Mouse (Mus musculus) forebrain, embryonic 16.5 days (tissue): ENCODE data around the gene Wdr83. TPM values are rescaled to one million over a fixed set of nuclear protein-coding genes. Genes with fewer than 3 reads are reported as not detected.
A peak's percentile ranks its signal among the peaks of the same experiment; 100 is the strongest.

Experiments used
- ATAC-seq: fragments of 200-750 bp; cut with Nextera tagmentation; 2 replicates; pipeline ENCODE4 v1.8.0; 2017; ENCODE audit warnings: mild to moderate bottlenecking, moderate library complexity
- H3K27ac ChIP-seq: fragments of 300-500 bp; sonication (generic); 2 replicates; pipeline ENCODE4 v1.5.1; 2014; ENCODE audit warnings: low read length, control low read depth
- H3K27me3 ChIP-seq: fragments of 300-500 bp; sonication (generic); replicated peaks from 2 replicates; pipeline ENCODE4 v1.6.1; 2014; ENCODE audit warnings: low read length; ENCODE audit not compliant: control insufficient read depth, insufficient read depth
- H3K36me3 ChIP-seq: fragments of 300-500 bp; sonication (generic); 2 replicates; pipeline ENCODE4 v1.6.1; 2014; ENCODE audit not compliant: control insufficient read depth, insufficient read depth
- H3K4me1 ChIP-seq: fragments of 300-500 bp; sonication (generic); replicated peaks from 2 replicates; pipeline ENCODE4 v1.6.1; 2014; ENCODE audit warnings: low read length; ENCODE audit not compliant: control insufficient read depth, insufficient read depth
- H3K4me2 ChIP-seq: fragments of 300-500 bp; sonication (generic); 2 replicates; pipeline ENCODE4 v1.6.1; 2014; ENCODE audit warnings: mild to moderate bottlenecking, low read length, control low read depth
- H3K4me3 ChIP-seq: fragments of 300-500 bp; sonication (generic); replicated peaks from 2 replicates; pipeline ENCODE4 v1.5.1; 2014; ENCODE audit warnings: mild to moderate bottlenecking, low read length, control low read depth
- H3K9ac ChIP-seq: fragments of 300-500 bp; sonication (generic); replicated peaks from 2 replicates; pipeline ENCODE4 v1.6.1; 2014; ENCODE audit warnings: low read depth, low read length, control low read depth
- H3K9me3 ChIP-seq: fragments of 300-500 bp; sonication (generic); 2 replicates; pipeline ENCODE4 v1.6.1; 2016; ENCODE audit warnings: low read length; ENCODE audit not compliant: control insufficient read depth
- WGBS: fragments of 180-500 bp; shearing (Covaris S2); extraction: QIAGEN DNeasy Blood & Tissue Kit; methylation state at CpG from one replicate; pipeline ENCODE4 v1.1.7; 2014; 5-methylcytosine and 5-hydroxymethylcytosine counted together
- polyA plus RNA-seq: library from polyadenylated mRNA; unstranded; fragments of >200 nt; fragmentation: Nextera tagmentation; extraction: Ambion mirVana; gene quantifications from 2 replicates; pipeline ENCODE4 v1.2.1, GENCODE M21; 2015

Gene Wdr83
- polyA plus RNA-seq, 1 experiment from 2014 or later = 61.1 TPM

GRCm38 (mm10) chr8:85043619-85044018 lies 37.5 kb downstream of the Wdr83 start:
- H3K4me1 ChIP-seq = peaks cover 5% of the 10 kb centered on the region
- H3K27ac ChIP-seq = no peak overlapping the region
- H3K9me3 ChIP-seq = no peaks in the 10 kb centered on the region
- 93% methylated on average over 6 of the region's 6 CpGs for WGBS
- H3K4me2 ChIP-seq = no peak overlapping the region
- H3K4me3 ChIP-seq = no peak overlapping the region
- peaks cover 28% of the 10 kb centered on the region for H3K36me3 ChIP-seq
- H3K27me3 ChIP-seq = no peaks in the 10 kb centered on the region
- H3K9ac ChIP-seq = no peak overlapping the region
- no peak for ATAC-seq

DNA sequence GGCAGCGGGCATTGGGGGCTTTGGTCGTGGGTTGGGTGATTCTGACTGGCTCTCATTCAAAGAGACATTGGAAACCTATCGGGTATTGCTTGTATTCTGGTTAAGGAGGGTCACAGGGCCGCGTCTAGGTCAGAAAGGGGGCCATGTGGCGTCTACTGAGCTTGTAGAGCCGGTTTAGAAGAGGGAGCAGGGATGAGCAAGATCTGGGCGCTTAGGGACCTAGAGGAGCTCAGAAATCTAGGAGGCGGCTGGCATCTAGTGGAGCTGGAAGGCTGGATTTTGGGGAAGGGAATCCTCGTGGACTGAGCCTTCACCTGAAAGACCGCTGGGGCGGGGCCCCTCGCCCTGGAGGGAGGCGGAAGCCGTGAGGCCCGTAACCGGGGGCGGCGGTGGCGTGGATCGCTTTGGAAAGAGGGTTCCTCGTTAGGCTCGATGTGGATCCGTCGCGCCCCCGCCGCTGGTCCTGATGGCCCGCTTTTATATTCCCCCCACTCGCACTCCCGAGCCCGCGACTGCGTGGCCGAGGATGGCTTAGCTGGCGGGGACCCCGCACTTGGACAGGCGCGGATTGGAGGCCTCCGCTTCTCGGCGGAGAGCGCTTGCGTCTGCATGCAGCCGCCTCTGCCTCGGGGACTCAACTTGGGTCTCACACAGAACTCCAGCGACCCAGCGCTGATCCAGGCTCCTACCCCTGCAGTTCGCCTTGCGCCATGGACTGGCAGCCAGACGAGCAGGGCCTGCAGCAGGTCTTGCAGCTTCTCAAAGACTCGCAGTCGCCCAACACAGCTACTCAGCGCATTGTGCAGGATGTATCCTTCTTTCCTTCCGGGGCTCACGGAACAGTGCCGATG lies 43.2 kb downstream of the Wdr83 start:
- Histone ChIP-seq H3K36me3 (peaks cover 7% of the 10 kb centered on the region), H3K4me1 (peaks cover 26% of the 10 kb centered on the region), H3K4me2 (peak overlapping the region; percentile 97), H3K9ac (peak overlapping the region; percentile 91), H3K9me3 (no peaks in the 10 kb centered on the region), H3K27ac (peak overlapping the region; percentile 99), H3K4me3 (peak overlapping the region; percentile 80), H3K27me3 (no peaks in the 10 kb centered on the region)
- ATAC-seq = no peak
- WGBS = under 1% methylated on average over 54 of the region's 57 CpGs

GRCm38 (mm10) chr8:85037366-85037680 lies 43.8 kb downstream of the Wdr83 start:
- Histone ChIP-seq H3K4me2 (peak overlapping the region; percentile 97), H3K36me3 (peaks cover 10% of the 10 kb centered on the region), H3K4me3 (peak overlapping the region; percentile 80), H3K9ac (peak overlapping the region; percentile 91), H3K9me3 (no peaks in the 10 kb centered on the region), H3K4me1 (peaks cover 26% of the 10 kb centered on the region), H3K27ac (peak overlapping the region; percentile 99), H3K27me3 (no peaks in the 10 kb centered on the region)
- ATAC-seq = peak; percentile 54
- WGBS = 0% methylated on average over 14 of the region's 14 CpGs

DNA sequence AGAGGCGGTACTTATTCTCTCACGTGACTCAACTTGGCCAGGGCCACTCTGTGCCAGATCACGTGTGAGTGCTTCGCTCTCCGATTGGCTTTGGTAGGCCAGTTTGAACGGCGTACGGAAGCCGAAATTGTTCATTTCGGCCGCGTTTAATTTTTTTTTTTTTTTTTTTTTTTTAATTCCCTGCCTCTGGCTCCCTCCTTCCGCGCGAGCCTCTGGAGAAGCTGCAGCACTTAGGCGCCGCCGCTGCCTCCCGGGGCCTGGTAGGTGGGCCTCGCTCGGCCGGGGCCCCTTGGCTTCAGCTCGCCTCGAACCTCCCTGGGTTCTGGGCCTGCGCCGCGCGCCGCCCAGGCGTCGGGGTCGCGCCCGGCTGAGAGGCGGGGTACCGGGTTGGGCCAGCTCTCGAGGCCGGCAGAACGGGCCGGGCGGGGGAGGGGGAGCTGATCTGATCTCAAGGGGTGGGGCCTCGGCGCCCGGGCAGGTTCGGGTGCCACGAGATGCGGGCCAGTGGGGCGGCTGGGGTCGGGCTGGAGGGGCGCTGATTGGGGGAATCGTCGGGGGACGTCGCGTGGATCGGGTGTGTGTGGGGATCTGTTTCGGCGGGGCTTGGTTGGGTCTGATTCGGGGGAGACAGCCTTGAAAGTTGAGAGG lies 44.3 kb downstream of the Wdr83 start, which contains the start of gene Tnpo2:
Gene Tnpo2 (plus strand): TSS at position 198 of the 648 bp plus-strand sequence.
- Histone ChIP-seq H3K27me3 (no peaks in the 10 kb centered on the region), H3K4me2 (peak within 1 kb of the TSS; percentile 97), H3K9ac (peak within 1 kb of the TSS; percentile 91), H3K9me3 (no peaks in the 10 kb centered on the region), H3K27ac (peak within 1 kb of the TSS; percentile 99), H3K4me1 (peaks cover 26% of the 10 kb centered on the region), H3K36me3 (peaks cover 12% of the 10 kb centered on the region), H3K4me3 (peak within 1 kb of the TSS; percentile 80)
- WGBS = under 1% methylated on average over 59 of the region's 59 CpGs
- peak; percentile 89 for ATAC-seq

DNA sequence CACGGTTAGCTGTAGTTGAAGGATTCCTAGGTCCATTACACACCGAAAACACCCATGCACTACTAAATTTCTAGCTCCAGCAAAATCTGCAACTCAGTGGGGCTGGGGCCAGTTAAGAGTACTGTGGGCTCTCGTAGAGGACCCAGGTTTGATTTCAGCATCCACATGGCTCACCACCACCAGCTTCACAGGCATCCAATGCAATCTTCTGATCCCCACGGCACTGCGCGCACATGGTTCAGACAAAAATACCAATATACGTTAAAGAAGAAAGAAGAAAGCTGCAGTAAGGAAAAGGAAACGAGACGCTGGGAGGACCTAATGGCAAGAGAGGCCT lies 44.8 kb downstream of the Wdr83 start:
- peak; percentile 46 for ATAC-seq
- WGBS = 0% methylated on average over 9 of the region's 9 CpGs

DNA sequence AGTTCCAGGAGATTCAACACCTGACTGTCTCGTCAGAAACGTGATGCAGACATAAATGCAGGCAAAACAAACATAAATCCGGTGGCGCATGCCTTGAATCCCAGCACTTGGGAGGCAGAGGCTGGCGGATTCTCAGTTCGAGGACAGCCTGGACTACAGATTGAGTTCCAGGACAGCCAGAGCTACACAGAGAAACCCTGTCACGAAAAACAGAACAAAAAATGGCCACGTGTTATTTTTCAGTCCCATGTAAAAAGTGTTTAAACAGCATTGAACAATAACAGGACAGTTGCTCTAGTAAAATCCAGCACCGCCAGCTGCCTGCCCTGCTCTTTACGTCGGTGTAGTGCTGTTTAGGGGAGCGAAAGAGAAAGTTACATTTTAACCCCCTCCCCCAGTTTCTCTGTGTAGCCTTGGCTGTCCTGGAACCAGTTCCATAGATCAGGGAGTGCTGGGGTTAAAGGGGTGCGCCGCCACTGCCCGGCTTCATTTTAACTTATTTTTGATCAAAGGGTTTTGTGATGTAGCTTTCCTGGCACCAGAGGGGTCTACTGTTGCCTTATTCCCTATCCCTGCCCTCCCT lies 45.3 kb downstream of the Wdr83 start:
- H3K4me2 ChIP-seq = peak overlapping the region; percentile 85
- H3K36me3 ChIP-seq = peaks cover 16% of the 10 kb centered on the region
- no peaks in the 10 kb centered on the region for H3K9me3 ChIP-seq
- peaks cover 26% of the 10 kb centered on the region for H3K4me1 ChIP-seq
- peak overlapping the region; percentile 72 for H3K9ac ChIP-seq
- under 1% methylated on average over 15 of the region's 15 CpGs for WGBS
- H3K4me3 ChIP-seq = peak overlapping the region; percentile 80
- H3K27me3 ChIP-seq = no peaks in the 10 kb centered on the region
- ATAC-seq = peak; percentile 9
- H3K27ac ChIP-seq = peak overlapping the region; percentile 86

More for the DNA sequence above, 44.8 kb downstream of the Wdr83 start:
- H3K27ac ChIP-seq = peak overlapping the region; percentile 86
- no peaks in the 10 kb centered on the region for H3K27me3 ChIP-seq
- peak overlapping the region; percentile 85 for H3K4me2 ChIP-seq
- peak overlapping the region; percentile 80 for H3K4me3 ChIP-seq
- peaks cover 26% of the 10 kb centered on the region for H3K4me1 ChIP-seq
- no peaks in the 10 kb centered on the region for H3K9me3 ChIP-seq
- peaks cover 14% of the 10 kb centered on the region for H3K36me3 ChIP-seq
- H3K9ac ChIP-seq = peak overlapping the region; percentile 72

DNA sequence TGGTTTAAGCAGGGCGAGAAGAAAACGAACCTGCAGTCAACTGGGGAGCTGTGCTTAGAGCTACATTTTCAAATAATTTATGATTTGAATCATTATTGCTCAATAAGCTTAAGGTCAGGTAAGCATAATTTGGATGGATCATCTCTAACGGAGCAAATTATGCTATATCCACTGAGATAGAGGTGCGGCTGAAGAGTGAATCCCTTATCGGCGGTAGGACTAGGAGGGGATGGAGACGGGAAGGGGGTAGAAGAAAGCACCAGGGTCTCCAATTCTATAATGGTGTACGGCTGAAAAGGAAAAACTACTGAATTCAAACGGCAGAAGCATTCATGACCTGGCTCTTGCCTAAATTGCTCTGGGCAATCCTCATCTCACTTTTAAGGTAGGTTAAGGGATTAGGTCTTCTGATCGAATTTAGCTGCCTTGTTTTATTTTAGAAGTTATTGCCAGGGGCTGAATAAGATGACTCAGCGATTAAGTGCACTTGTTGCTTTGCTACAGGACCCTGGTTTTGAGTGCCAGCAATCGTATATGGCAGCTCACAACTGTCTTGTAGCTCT lies 45.9 kb downstream of the Wdr83 start:
- Histone ChIP-seq H3K4me2 (peak overlapping the region; percentile 85), H3K27me3 (no peaks in the 10 kb centered on the region), H3K4me1 (peaks cover 26% of the 10 kb centered on the region), H3K27ac (no peak overlapping the region), H3K9me3 (no peaks in the 10 kb centered on the region), H3K9ac (peak overlapping the region; percentile 72; the same call in 1 of the 2 replicates), H3K36me3 (peaks cover 15% of the 10 kb centered on the region), H3K4me3 (peak overlapping the region; percentile 80)
- WGBS = 6% methylated on average over 12 of the region's 12 CpGs
- no peak for ATAC-seq

- ATAC-seq = no peak
- Histone ChIP-seq H3K4me1 (peaks cover 26% of the 10 kb centered on the region), H3K4me2 (peak overlapping the region; percentile 85), H3K27ac (no peak overlapping the region), H3K9me3 (no peaks in the 10 kb centered on the region), H3K27me3 (no peaks in the 10 kb centered on the region), H3K9ac (no peak overlapping the region), H3K36me3 (peaks cover 17% of the 10 kb centered on the region), H3K4me3 (peak overlapping the region; percentile 80)
- WGBS = 6% methylated on average over 13 of the region's 13 CpGs
Measured at GRCm38 (mm10) chr8:85034764-85035163, 46.3 kb downstream of the Wdr83 start.

DNA sequence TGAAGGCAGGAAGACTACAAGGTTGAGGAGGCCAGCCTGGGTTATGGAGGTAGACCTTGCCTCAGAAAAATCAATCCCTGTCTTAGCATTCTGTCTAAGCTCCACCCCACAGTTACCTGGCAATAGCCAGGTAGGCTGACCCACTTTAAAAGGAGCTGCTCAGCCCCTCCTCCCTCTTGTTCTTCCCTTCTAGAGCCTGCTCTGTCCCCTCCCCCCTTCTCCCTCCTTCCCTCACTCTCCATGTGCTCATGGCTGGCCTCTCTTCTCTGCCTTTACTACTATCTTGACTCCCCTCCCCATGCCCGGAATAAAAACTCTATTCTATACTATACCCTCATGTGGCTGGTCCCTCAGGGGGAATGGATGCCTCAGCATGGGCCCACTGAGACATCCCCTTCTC lies 47.2 kb downstream of the Wdr83 start:
- ATAC-seq = no peak
- H3K27ac ChIP-seq = no peak overlapping the region
- H3K9ac ChIP-seq = no peak overlapping the region
- 77% methylated on average over 1 of the region's 1 CpGs for WGBS
- H3K9me3 ChIP-seq = no peaks in the 10 kb centered on the region
- H3K4me3 ChIP-seq = no peak overlapping the region
- peaks cover 28% of the 10 kb centered on the region for H3K4me1 ChIP-seq
- no peaks in the 10 kb centered on the region for H3K27me3 ChIP-seq
- H3K4me2 ChIP-seq = no peak overlapping the region
- peaks cover 17% of the 10 kb centered on the region for H3K36me3 ChIP-seq
